Mouse (Mus musculus): Measurements from ENCODE around the gene Elp1. TPM values are rescaled to one million over a fixed set of nuclear protein-coding genes. Genes with fewer than 3 reads are reported as not detected.

Gene Elp1
- polyA plus RNA-seq, 1 experiment from 2014 or later = 51.6 TPM

GRCm38 (mm10) chr4:56740020-56740485, 62.1 kb downstream of the Elp1 start, which contains the start of gene Gm26657:
Gene Gm26657, plus strand, starts transcription at chr4:56740070.
- H3K9ac ChIP-seq (replicated peaks; ENCODE audit: low read depth, low read length) = no peak within 1 kb of the TSS
- no peak within 1 kb of the TSS for H3K27ac ChIP-seq (ENCODE audit: low read length)
- no peaks in the 10 kb centered on the region for H3K4me1 ChIP-seq (ENCODE audit: control insufficient read depth, insufficient read depth, low read length)
- ATAC-seq (ENCODE audit: insufficient number of reproducible peaks, insufficient read depth, low FRiP score, low read depth) = no peak
- H3K36me3 ChIP-seq (ENCODE audit: control insufficient read depth, insufficient read depth, low read length) = peaks cover 4% of the 10 kb centered on the region
- no peak within 1 kb of the TSS for H3K4me2 ChIP-seq (replicated peaks; ENCODE audit: low read depth, low read length)
- no peak within 1 kb of the TSS for H3K4me3 ChIP-seq (ENCODE audit: low read depth, low read length)
- no peaks in the 10 kb centered on the region for H3K9me3 ChIP-seq (ENCODE audit: control insufficient read depth, low read depth, low read length)
- WGBS = 87% methylated on average over 18 of the region's 18 CpGs
- no peaks in the 10 kb centered on the region for H3K27me3 ChIP-seq (ENCODE audit: control insufficient read depth, insufficient read depth, low read length)

GRCm38 (mm10) chr4:56725839-56726238, 76.3 kb downstream of the Elp1 start:
- Histone ChIP-seq H3K27me3 (ENCODE audit: control insufficient read depth, insufficient read depth, low read length) (no peaks in the 10 kb centered on the region), H3K36me3 (ENCODE audit: control insufficient read depth, insufficient read depth, low read length) (no peaks in the 10 kb centered on the region), H3K4me2 (replicated peaks; ENCODE audit: low read depth, low read length) (no peak overlapping the region), H3K9me3 (ENCODE audit: control insufficient read depth, low read depth, low read length) (no peaks in the 10 kb centered on the region), H3K4me1 (ENCODE audit: control insufficient read depth, insufficient read depth, low read length) (no peaks in the 10 kb centered on the region), H3K9ac (replicated peaks; ENCODE audit: low read depth, low read length) (no peak overlapping the region), H3K27ac (ENCODE audit: low read length) (no peak overlapping the region), H3K4me3 (ENCODE audit: low read depth, low read length) (no peak overlapping the region)
- no peak for ATAC-seq (ENCODE audit: insufficient number of reproducible peaks, insufficient read depth, low FRiP score, low read depth)
- 57% methylated on average over 8 of the region's 8 CpGs for WGBS

GRCm38 (mm10) chr4:56723237-56723636, 78.9 kb downstream of the Elp1 start:
- no peak for ATAC-seq (ENCODE audit: insufficient number of reproducible peaks, insufficient read depth, low FRiP score, low read depth)
- WGBS = 91% methylated on average over 6 of the region's 6 CpGs

GRCm38 (mm10) chr4:56722346-56722745, 79.8 kb downstream of the Elp1 start:
- Histone ChIP-seq H3K27ac (ENCODE audit: low read length) (no peak overlapping the region), H3K27me3 (ENCODE audit: control insufficient read depth, insufficient read depth, low read length) (no peaks in the 10 kb centered on the region), H3K4me2 (replicated peaks; ENCODE audit: low read depth, low read length) (no peak overlapping the region), H3K9ac (replicated peaks; ENCODE audit: low read depth, low read length) (no peak overlapping the region), H3K36me3 (ENCODE audit: control insufficient read depth, insufficient read depth, low read length) (no peaks in the 10 kb centered on the region), H3K4me1 (ENCODE audit: control insufficient read depth, insufficient read depth, low read length) (no peaks in the 10 kb centered on the region), H3K9me3 (ENCODE audit: control insufficient read depth, low read depth, low read length) (no peaks in the 10 kb centered on the region), H3K4me3 (ENCODE audit: low read depth, low read length) (no peak overlapping the region)
- 69% methylated on average over 6 of the region's 6 CpGs for WGBS
- ATAC-seq (ENCODE audit: insufficient number of reproducible peaks, insufficient read depth, low FRiP score, low read depth) = no peak

More at GRCm38 (mm10) chr4:56723237-56723636, 78.9 kb downstream of the Elp1 start:
- Histone ChIP-seq H3K4me2 (replicated peaks; ENCODE audit: low read depth, low read length) (no peak overlapping the region), H3K9ac (replicated peaks; ENCODE audit: low read depth, low read length) (no peak overlapping the region), H3K36me3 (ENCODE audit: control insufficient read depth, insufficient read depth, low read length) (no peaks in the 10 kb centered on the region), H3K4me1 (ENCODE audit: control insufficient read depth, insufficient read depth, low read length) (no peaks in the 10 kb centered on the region), H3K9me3 (ENCODE audit: control insufficient read depth, low read depth, low read length) (no peaks in the 10 kb centered on the region), H3K27me3 (ENCODE audit: control insufficient read depth, insufficient read depth, low read length) (no peaks in the 10 kb centered on the region), H3K4me3 (ENCODE audit: low read depth, low read length) (no peak overlapping the region), H3K27ac (ENCODE audit: low read length) (no peak overlapping the region)

- ATAC-seq (ENCODE audit: insufficient number of reproducible peaks, insufficient read depth, low FRiP score, low read depth) = no peak
- no peaks in the 10 kb centered on the region for H3K9me3 ChIP-seq (ENCODE audit: control insufficient read depth, low read depth, low read length)
- 29% methylated on average over 3 of the region's 3 CpGs for WGBS
- no peaks in the 10 kb centered on the region for H3K4me1 ChIP-seq (ENCODE audit: control insufficient read depth, insufficient read depth, low read length)
- H3K36me3 ChIP-seq (ENCODE audit: control insufficient read depth, insufficient read depth, low read length) = no peaks in the 10 kb centered on the region
- no peak overlapping the region for H3K27ac ChIP-seq (ENCODE audit: low read length)
- H3K4me2 ChIP-seq (replicated peaks; ENCODE audit: low read depth, low read length) = no peak overlapping the region
- H3K4me3 ChIP-seq (ENCODE audit: low read depth, low read length) = no peak overlapping the region
- H3K27me3 ChIP-seq (ENCODE audit: control insufficient read depth, insufficient read depth, low read length) = no peaks in the 10 kb centered on the region
- H3K9ac ChIP-seq (replicated peaks; ENCODE audit: low read depth, low read length) = no peak overlapping the region
Measured at GRCm38 (mm10) chr4:56721469-56721868, 80.7 kb downstream of the Elp1 start.

- Histone ChIP-seq H3K9me3 (ENCODE audit: control insufficient read depth, low read depth, low read length) (no peaks in the 10 kb centered on the region), H3K4me3 (ENCODE audit: low read depth, low read length) (no peak overlapping the region), H3K27ac (ENCODE audit: low read length) (no peak overlapping the region), H3K4me1 (ENCODE audit: control insufficient read depth, insufficient read depth, low read length) (no peaks in the 10 kb centered on the region), H3K4me2 (replicated peaks; ENCODE audit: low read depth, low read length) (no peak overlapping the region), H3K27me3 (ENCODE audit: control insufficient read depth, insufficient read depth, low read length) (no peaks in the 10 kb centered on the region), H3K36me3 (ENCODE audit: control insufficient read depth, insufficient read depth, low read length) (no peaks in the 10 kb centered on the region), H3K9ac (replicated peaks; ENCODE audit: low read depth, low read length) (no peak overlapping the region)
- 74% methylated on average over 9 of the region's 9 CpGs for WGBS
- no peak for ATAC-seq (ENCODE audit: insufficient number of reproducible peaks, insufficient read depth, low FRiP score, low read depth)
Measured at GRCm38 (mm10) chr4:56720403-56720802, 81.7 kb downstream of the Elp1 start.

- ATAC-seq (ENCODE audit: insufficient number of reproducible peaks, insufficient read depth, low FRiP score, low read depth) = no peak
- Histone ChIP-seq H3K9me3 (ENCODE audit: control insufficient read depth, low read depth, low read length) (no peaks in the 10 kb centered on the region), H3K27ac (ENCODE audit: low read length) (no peak overlapping the region), H3K27me3 (ENCODE audit: control insufficient read depth, insufficient read depth, low read length) (no peaks in the 10 kb centered on the region), H3K9ac (replicated peaks; ENCODE audit: low read depth, low read length) (no peak overlapping the region), H3K36me3 (ENCODE audit: control insufficient read depth, insufficient read depth, low read length) (no peaks in the 10 kb centered on the region), H3K4me3 (ENCODE audit: low read depth, low read length) (no peak overlapping the region), H3K4me1 (ENCODE audit: control insufficient read depth, insufficient read depth, low read length) (no peaks in the 10 kb centered on the region), H3K4me2 (replicated peaks; ENCODE audit: low read depth, low read length) (no peak overlapping the region)
- WGBS = 67% methylated on average over 9 of the region's 9 CpGs
Measured at GRCm38 (mm10) chr4:56719456-56719855, 82.7 kb downstream of the Elp1 start.

- H3K27me3 ChIP-seq (ENCODE audit: control insufficient read depth, insufficient read depth, low read length) = no peaks in the 10 kb centered on the region
- no peak overlapping the region for H3K4me3 ChIP-seq (ENCODE audit: low read depth, low read length)
- 63% methylated on average over 12 of the region's 12 CpGs for WGBS
- ATAC-seq (ENCODE audit: insufficient number of reproducible peaks, insufficient read depth, low FRiP score, low read depth) = no peak
- no peaks in the 10 kb centered on the region for H3K9me3 ChIP-seq (ENCODE audit: control insufficient read depth, low read depth, low read length)
- no peaks in the 10 kb centered on the region for H3K36me3 ChIP-seq (ENCODE audit: control insufficient read depth, insufficient read depth, low read length)
- no peak overlapping the region for H3K9ac ChIP-seq (replicated peaks; ENCODE audit: low read depth, low read length)
- H3K4me1 ChIP-seq (ENCODE audit: control insufficient read depth, insufficient read depth, low read length) = no peaks in the 10 kb centered on the region
- no peak overlapping the region for H3K27ac ChIP-seq (ENCODE audit: low read length)
- H3K4me2 ChIP-seq (replicated peaks; ENCODE audit: low read depth, low read length) = no peak overlapping the region
Measured at GRCm38 (mm10) chr4:56718573-56719442, 83.3 kb downstream of the Elp1 start.
